Mouse (Mus musculus) central nervous system, embryonic 14 days (tissue): ENCODE results near the gene Apobr. TPM values are rescaled to one million over a fixed set of nuclear protein-coding genes. Genes with fewer than 3 reads are reported as not detected.

Source experiments
- polyA plus RNA-seq: library from polyadenylated mRNA; depleted of rRNA; stranded (reverse); fragments of >200 nt; gene quantifications from 2 replicates; pipeline ENCODE4 v1.2.3, GENCODE M21; 2012; rRNA removed

Apobr gene
- polyA plus RNA-seq: 0.49 and 0.66 TPM in 2 replicates

GRCm38 (mm10) chr7:126584506-126584977 is at the start of gene Apobr:
Apobr (plus strand) TSS chr7:126584942.

GRCm38 (mm10) chr7:126566094-126566765 is 18.5 kb upstream of the Apobr start, which contains the start of gene Eif3c:
Eif3c (minus strand) TSS chr7:126566411.

GRCm38 (mm10) chr7:126585717-126586116 is 975 bp downstream of the Apobr start, which contains the start of gene Cln3:
Cln3 (minus strand) TSS chr7:126585817.

DNA sequence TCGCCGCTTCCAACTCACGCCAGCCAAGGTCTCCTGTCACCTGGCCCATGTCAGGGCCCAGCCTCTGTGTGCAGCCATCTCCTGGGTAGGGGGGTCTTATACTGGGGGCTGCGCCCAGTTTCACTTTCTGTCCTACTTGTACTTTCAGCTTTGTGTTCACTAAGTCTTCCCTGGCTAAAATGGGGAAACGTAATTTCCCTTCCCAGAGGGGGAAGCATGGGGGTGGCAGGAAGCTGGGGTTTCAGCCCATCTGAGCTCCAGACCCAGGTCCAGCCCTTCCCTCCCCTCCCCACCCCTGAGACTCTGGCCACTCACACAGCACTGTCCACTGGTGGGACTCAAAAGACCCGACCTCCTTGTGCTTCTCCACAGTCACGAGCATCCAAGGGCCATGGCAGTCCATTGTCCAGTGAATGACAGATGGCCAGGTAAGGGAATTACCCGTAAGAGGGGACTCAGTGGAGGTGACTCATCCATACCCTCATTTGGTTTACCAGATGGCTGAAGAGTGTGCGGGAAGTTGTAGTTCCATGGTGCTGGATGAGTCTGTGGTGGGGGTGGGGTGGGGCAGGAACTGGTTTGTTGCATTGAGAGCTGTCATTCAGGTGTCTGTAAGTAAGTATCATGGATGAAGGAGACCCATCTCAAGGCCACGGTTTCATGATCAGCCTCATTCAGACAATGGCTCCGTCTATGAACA is 10.3 kb downstream of the Apobr start, which contains the start of gene Il27:
Gene Il27, minus strand, starts transcription at position 80 of the 700 bp plus-strand sequence.

GRCm38 (mm10) chr7:126630824-126631518 is 46.2 kb downstream of the Apobr start, which contains the start of gene Nupr1:
Nupr1 (minus strand) TSS chr7:126630861.

Other genes with a start within 250 kb of the Apobr start
- 2.3 and 3.1 TPM in 2 replicates for gene Lat, start 215.4 kb upstream of the Apobr start, polyA plus RNA-seq
- 169 and 177 TPM in 2 replicates for gene Spns1, start 207.5 kb upstream of the Apobr start, polyA plus RNA-seq
- 12.3 and 14.0 TPM in 2 replicates for gene Nfatc2ip, start 188.2 kb upstream of the Apobr start, polyA plus RNA-seq
- 0.06 and 0.09 TPM in 2 replicates for gene Cd19, start 170.1 kb upstream of the Apobr start, polyA plus RNA-seq
- gene Rabep2, start 156.2 kb upstream of the Apobr start, polyA plus RNA-seq: 25.2 and 30.6 TPM in 2 replicates
- gene Atp2a1, start 121.8 kb upstream of the Apobr start, polyA plus RNA-seq: 0.54 and 17.8 TPM in 2 replicates
- 84.3 and 86.1 TPM in 2 replicates for gene Sh2b1, start 109.5 kb upstream of the Apobr start, polyA plus RNA-seq
- gene Tufm, start 97.6 kb upstream of the Apobr start, polyA plus RNA-seq: 113 and 115 TPM in 2 replicates
- gene Atxn2l, start 81.5 kb upstream of the Apobr start, polyA plus RNA-seq: 171 and 200 TPM in 2 replicates
- gene Eif3c, start 18.5 kb upstream of the Apobr start, polyA plus RNA-seq: 129 and 135 TPM in 2 replicates
- 49.6 and 55.6 TPM in 2 replicates for gene Cln3, start 875 bp downstream of the Apobr start, polyA plus RNA-seq
- gene Il27, start 10.0 kb downstream of the Apobr start, polyA plus RNA-seq: 0.11 TPM in 1 of 2 replicates, not detected in the other
- gene Nupr1, start 45.9 kb downstream of the Apobr start, polyA plus RNA-seq: 7.5 and 10.1 TPM in 2 replicates
- 57.0 and 60.0 TPM in 2 replicates for gene Sgf29, start 64.4 kb downstream of the Apobr start, polyA plus RNA-seq
- gene Sult1a1, start 91.5 kb downstream of the Apobr start, polyA plus RNA-seq: 2.0 and 3.4 TPM in 2 replicates
- gene Bola2, start 110.5 kb downstream of the Apobr start, polyA plus RNA-seq: 60.3 and 69.1 TPM in 2 replicates
- 43.9 and 47.4 TPM in 2 replicates for gene Slx1b, start 110.8 kb downstream of the Apobr start, polyA plus RNA-seq
- gene Coro1a, start 122.8 kb downstream of the Apobr start, polyA plus RNA-seq: 87.6 and 91.0 TPM in 2 replicates
- gene Mapk3, start 174.7 kb downstream of the Apobr start, polyA plus RNA-seq: 176 and 184 TPM in 2 replicates
- 10.8 and 13.6 TPM in 2 replicates for gene Gdpd3, start 181.4 kb downstream of the Apobr start, polyA plus RNA-seq
- 193 and 202 TPM in 2 replicates for gene Ypel3, start 192.0 kb downstream of the Apobr start, polyA plus RNA-seq
- gene Tbx6, start 196.5 kb downstream of the Apobr start, polyA plus RNA-seq: 1.8 and 1.9 TPM in 2 replicates
- gene Ppp4c, start 207.6 kb downstream of the Apobr start, polyA plus RNA-seq: 212 and 213 TPM in 2 replicates
- gene Fam57b, start 212.7 kb downstream of the Apobr start, polyA plus RNA-seq: 145 and 162 TPM in 2 replicates
- gene 4930451I11Rik, start 246.7 kb downstream of the Apobr start, polyA plus RNA-seq: not detected in 2 replicates